Mouse (Mus musculus) neutrophil, adult 65 days (primary cell): ENCODE measurements around the gene Gm20937. TPM values are rescaled to one million over a fixed set of nuclear protein-coding genes. Genes with fewer than 3 reads are reported as not detected.

Source experiments
- total RNA-seq: library from RNA; stranded (reverse); gene quantifications from 2 replicates; pipeline ENCODE4 v1.2.4, GENCODE M21; 2023

The Gm20937 gene
- not detected in 2 replicates for total RNA-seq

GRCm38 (mm10) chrY:68294798-68295197 lies at the start of gene Gm20937:
Gene Gm20937, minus strand, starts transcription at chrY:68294898.

Other genes with a start within 250 kb of the Gm20937 start
- gene Gm20816, start 243.1 kb upstream of the Gm20937 start, total RNA-seq, result not detected in 2 replicates